8 mouse cellular contexts compared by ENCODE assay signal in the genomic region with DNA sequence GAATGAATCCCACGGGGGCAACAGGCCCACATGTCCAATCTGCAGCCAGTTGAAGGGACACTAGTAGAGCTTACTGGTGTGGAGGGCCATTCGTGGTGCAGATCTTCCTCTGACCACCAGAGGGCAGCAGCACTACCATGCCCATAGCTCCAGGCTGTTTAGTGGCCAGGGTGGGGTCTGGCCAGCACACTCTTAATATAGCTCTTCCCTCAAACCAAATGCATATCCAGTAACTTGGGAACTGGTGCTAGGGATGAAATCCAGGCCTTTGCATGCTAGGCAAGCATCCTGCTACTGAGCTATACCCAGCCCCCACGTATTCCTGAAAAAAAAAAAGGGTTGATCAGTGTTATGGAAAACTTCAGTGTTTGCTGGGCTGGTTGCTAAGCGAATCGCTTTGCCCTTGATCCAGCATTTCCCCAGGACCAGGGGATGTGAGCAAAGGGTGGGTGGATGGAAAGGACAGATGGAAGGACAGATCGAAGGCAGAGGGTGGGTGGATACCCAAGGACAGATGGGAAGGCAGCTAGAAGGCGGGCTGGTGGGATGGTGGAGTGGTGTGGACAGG. TPM values are rescaled to one million over a fixed set of nuclear protein-coding genes. Genes with fewer than 3 reads are reported as not detected.
DNase-seq lines count a peak whose midpoint lies in the region; ATAC-seq and TF ChIP-seq lines count a peak whose summit lies in the region.

No protein-coding gene starts in this region.

- no peak overlapping the region for H3K4me3 ChIP-seq in liver, embryonic 12.5 days
- H3K4me3 ChIP-seq in hindbrain, embryonic 14.5 days (replicated peaks; ENCODE audit: low read length) = no peak overlapping the region
- no peak overlapping the region for H3K4me3 ChIP-seq in small intestine, adult 2 months (ENCODE audit: low read depth, low read length)

- H3K9me3 ChIP-seq in liver, embryonic 12.5 days (replicated peaks) = no peaks in the 10 kb centered on the region
- H3K9me3 ChIP-seq in hindbrain, embryonic 14.5 days (ENCODE audit: control insufficient read depth, low read length) = no peaks in the 10 kb centered on the region

- peak; percentile 97 for TF ChIP-seq CTCF in small intestine, adult 2 months (IDR thresholded peaks at IDR 0.05; ENCODE audit: extremely low read depth, insufficient read length, insufficient replicate concordance, low read depth, low read length)

- peak; percentile 50 for DNase-seq in liver
- peak; percentile 64 for DNase-seq in cerebellum, adult 11-12 months
- peak; percentile 49 to 51 for DNase-seq in frontal cortex, postnatal 14 days (ENCODE audit: low spot score in 2 of 2)
- DNase-seq in hindbrain, embryonic 14.5 days (ENCODE audit: low spot score) = peak; percentile 74
- DNase-seq in layer of hippocampus, postnatal 25 days (ENCODE audit: extremely low spot score in 1 of 2, low spot score in 1 of 2) = peak; percentile 55 to 66

- no peaks in the 10 kb centered on the region; the same call in 1 of the 2 replicates for H3K27me3 ChIP-seq in liver, embryonic 12.5 days (replicated peaks)
- H3K27me3 ChIP-seq in hindbrain, embryonic 14.5 days (ENCODE audit: control insufficient read depth, insufficient read depth, low read length) = no peaks in the 10 kb centered on the region
- H3K27me3 ChIP-seq in small intestine, adult 2 months (ENCODE audit: control insufficient read depth, insufficient read depth, low read length) = no peaks in the 10 kb centered on the region; the same call in 1 of the 2 replicates

- H3K4me2 ChIP-seq in liver, embryonic 12.5 days = no peak overlapping the region
- H3K4me2 ChIP-seq in hindbrain, embryonic 14.5 days (replicated peaks) = no peak overlapping the region

- no peak for TF ChIP-seq POLR2A in small intestine, adult 2 months (IDR thresholded peaks at IDR 0.05; ENCODE audit: low read depth, low read length)

- no peaks in the 10 kb centered on the region for H3K36me3 ChIP-seq in liver, embryonic 12.5 days
- H3K36me3 ChIP-seq in hindbrain, embryonic 14.5 days (replicated peaks; ENCODE audit: control insufficient read depth, insufficient read depth) = no peaks in the 10 kb centered on the region
- no peaks in the 10 kb centered on the region for H3K36me3 ChIP-seq in small intestine, adult 2 months (ENCODE audit: control insufficient read depth, insufficient read depth, low read length)

- H3K4me1 ChIP-seq in liver, embryonic 12.5 days = peaks cover 7% of the 10 kb centered on the region
- H3K4me1 ChIP-seq in hindbrain, embryonic 14.5 days (replicated peaks; ENCODE audit: control insufficient read depth, insufficient read depth, low read length) = no peaks in the 10 kb centered on the region
- H3K4me1 ChIP-seq in small intestine, adult 2 months (ENCODE audit: control insufficient read depth, insufficient read depth, insufficient read length, low read length) = peaks cover 7% of the 10 kb centered on the region; the same call in 1 of the 2 replicates

- no peak overlapping the region for H3K9ac ChIP-seq in liver, embryonic 12.5 days
- H3K9ac ChIP-seq in hindbrain, embryonic 14.5 days = no peak overlapping the region

- no peak for ATAC-seq in liver, embryonic 12.5 days
- peak; percentile 75; the same call in 1 of the 2 replicates for ATAC-seq in hindbrain, embryonic 14.5 days (ENCODE audit: low FRiP score)
- peak; percentile 81 for ATAC-seq in megakaryocyte, adult 5-6 weeks (ENCODE audit: poor library complexity, severe bottlenecking)

- no peak overlapping the region for H3K27ac ChIP-seq in liver, embryonic 12.5 days
- no peak overlapping the region for H3K27ac ChIP-seq in hindbrain, embryonic 14.5 days
- H3K27ac ChIP-seq in small intestine, adult 2 months (ENCODE audit: insufficient read depth, low read depth, low read length) = no peak overlapping the region

- 53% methylated on average over 7 of the region's 7 CpGs for WGBS in liver, embryonic 12.5 days (ENCODE audit: insufficient replicate concordance)
- WGBS in hindbrain, embryonic 14.5 days = 65% methylated on average over 7 of the region's 7 CpGs
- 58% methylated on average over 7 of the region's 7 CpGs for WGBS in small intestine, adult 2 months

RNA-seq across cellular contexts. Expression of a gene that starts 37.9 kb away (rescaled TPM):
- 0.08 and 0.12 TPM in 2 replicates for polyA plus RNA-seq in liver, embryonic 12.5 days (2016; fragmentation: Nextera tagmentation; extraction: Ambion mirVana)
- 19.9 and 22.3 TPM in 2 replicates for polyA plus RNA-seq in hindbrain, embryonic 14.5 days (2014; fragmentation: Nextera tagmentation; extraction: Ambion mirVana)
- total RNA-seq in layer of hippocampus, postnatal 25 days (2021) = 100 to 1,000 TPM; 123 to 132 TPM
- total RNA-seq in megakaryocyte, adult 5-6 weeks (2015) = 0.04 TPM in 1 of 2 replicates, not detected in the other
- total RNA-seq in megakaryocyte, adult 5-6 weeks (2017) = not detected in 2 replicates
- polyA plus RNA-seq in small intestine, adult 2 months (2012; rRNA removed) = 6.8 and 9.1 TPM in 2 replicates

RNA-seq across cellular contexts. Expression of a gene that starts 55.8 kb away (rescaled TPM):
- polyA plus RNA-seq in liver, embryonic 12.5 days (2016; fragmentation: Nextera tagmentation; extraction: Ambion mirVana) = 3.3 and 3.8 TPM in 2 replicates
- polyA plus RNA-seq in hindbrain, embryonic 14.5 days (2014; fragmentation: Nextera tagmentation; extraction: Ambion mirVana) = 2.5 and 3.0 TPM in 2 replicates
- 1 to 10 TPM; 1.5 to 1.6 TPM for total RNA-seq in layer of hippocampus, postnatal 25 days (2021)
- 6.6 and 6.8 TPM in 2 replicates for total RNA-seq in megakaryocyte, adult 5-6 weeks (2015)
- total RNA-seq in megakaryocyte, adult 5-6 weeks (2017) = 13.1 and 14.4 TPM in 2 replicates
- 5.5 and 7.7 TPM in 2 replicates for polyA plus RNA-seq in small intestine, adult 2 months (2012; rRNA removed)
